Mouse (Mus musculus): ENCODE measurements around the gene Bmp5.
A peak's percentile ranks its signal among the peaks of the same experiment; 100 is the strongest.

The Bmp5 gene

GRCm38 (mm10) chr9:75840841-75841240, 65.7 kb downstream of the Bmp5 start:
- DNase-seq = no peak

DNA sequence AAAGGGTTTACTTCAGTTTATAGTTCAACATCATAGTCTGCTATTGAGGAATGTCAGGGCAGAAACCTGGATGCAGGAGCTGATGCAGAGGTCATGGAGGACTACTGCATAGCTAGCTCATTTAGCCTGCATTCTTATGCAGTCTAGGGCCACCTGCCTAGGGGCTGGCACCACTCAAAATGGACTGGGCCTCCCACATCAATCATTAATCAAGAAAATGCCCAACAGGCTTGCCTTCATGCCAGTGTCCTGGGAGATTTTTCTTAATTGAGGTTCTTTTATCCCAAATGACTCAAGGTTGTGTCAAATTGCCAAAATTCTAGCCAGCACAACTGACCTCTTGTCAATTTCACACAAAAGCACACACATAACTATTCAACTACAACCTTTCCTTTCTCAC, 70.8 kb downstream of the Bmp5 start:
- DNase-seq = peak; percentile 53 to 66

DNA sequence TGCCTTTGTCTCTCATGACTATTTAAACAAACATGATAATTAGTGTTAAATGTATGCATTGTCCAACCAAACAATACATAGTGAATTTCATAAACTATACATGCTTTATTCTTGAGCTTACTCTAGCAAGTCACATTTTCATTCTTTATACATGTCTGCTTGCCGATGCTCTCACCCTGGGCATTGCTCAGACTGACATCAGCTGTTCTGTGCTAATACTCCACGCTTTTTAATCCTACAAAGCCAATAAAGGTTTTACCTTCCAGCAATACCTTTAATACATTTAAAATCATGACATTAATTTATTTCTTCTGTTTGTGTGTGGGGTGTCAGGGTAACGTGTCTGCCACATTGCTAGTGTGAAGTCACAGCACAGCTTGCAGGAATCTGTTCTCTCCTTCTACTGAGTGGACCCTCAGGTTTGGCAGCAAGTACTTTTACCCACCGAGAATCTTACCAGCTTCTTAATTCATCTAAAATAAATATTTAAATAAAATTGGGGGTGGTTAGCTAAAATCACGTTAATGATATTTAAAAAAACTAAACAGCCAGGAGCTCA, 75.6 kb downstream of the Bmp5 start:
- DNase-seq = no peak

DNA sequence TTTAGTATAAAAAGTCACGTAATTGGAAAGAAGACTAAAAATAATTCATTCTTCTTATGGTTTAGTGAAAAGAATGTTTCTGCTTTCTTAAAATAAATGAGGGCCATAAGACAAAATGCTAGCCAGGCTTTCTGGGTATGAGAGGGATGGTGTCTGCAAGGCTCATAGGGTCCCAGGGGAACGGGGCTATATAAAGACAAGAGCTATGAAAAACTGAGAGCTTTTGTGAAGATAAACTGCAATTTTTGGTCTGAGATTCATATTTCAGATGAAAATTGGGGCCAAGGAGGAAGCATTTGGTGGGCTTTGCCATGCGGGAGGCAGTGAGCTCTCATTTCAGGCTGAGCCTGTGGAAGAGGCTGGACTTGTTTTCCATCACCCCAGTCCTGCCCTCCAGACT, 83.0 kb downstream of the Bmp5 start:
- no peak for DNase-seq

- DNase-seq = no peak
Measured at GRCm38 (mm10) chr9:75858939-75859338, 83.8 kb downstream of the Bmp5 start.

- no peak for DNase-seq
Measured at GRCm38 (mm10) chr9:75870332-75871177, 95.4 kb downstream of the Bmp5 start.

DNA sequence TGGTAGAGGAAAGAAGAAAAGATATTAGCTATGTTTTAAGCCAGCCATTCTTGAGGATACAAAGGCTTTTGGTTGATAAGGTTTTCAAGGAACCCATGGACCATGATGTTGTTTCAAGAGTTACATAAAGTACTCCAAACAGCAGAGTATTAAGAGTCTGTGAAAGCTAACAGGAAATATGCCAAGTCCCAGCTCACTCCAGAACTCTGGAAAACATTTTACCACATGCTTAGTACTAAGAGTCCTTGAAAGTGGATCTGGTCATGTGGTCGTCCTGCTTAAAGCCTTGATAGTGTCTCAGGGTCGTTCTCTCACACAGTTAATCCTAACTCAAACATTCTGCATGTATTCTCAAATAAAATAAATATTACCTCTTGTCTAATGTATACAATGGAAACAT, 101.2 kb downstream of the Bmp5 start:
- peak in 1 of 2 experiments; percentile 1 for DNase-seq

GRCm38 (mm10) chr9:75883481-75884190, 108.5 kb downstream of the Bmp5 start:
- DNase-seq = no peak

- DNase-seq = peak; percentile 12 to 13
Measured at GRCm38 (mm10) chr9:75886801-75887544, 111.8 kb downstream of the Bmp5 start.

DNA sequence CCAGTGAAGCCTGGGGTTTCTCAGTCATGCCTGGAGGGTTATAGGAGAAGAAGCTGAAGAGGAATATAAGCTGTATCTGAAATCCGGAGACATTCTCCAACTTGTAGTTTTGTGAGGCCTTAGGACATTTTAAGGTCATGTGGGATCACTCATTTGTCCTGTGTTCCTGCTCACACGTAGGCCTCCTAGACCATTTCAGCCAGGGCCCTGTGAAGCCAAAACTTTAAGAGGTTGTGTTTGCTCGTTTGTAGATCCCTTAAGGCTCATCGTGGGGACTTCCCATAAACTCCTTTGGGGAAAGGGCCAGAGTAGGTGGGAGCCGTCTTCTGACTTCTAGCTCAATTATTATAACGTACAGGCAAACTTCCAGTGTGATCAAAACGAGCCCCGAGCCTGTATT, 121.8 kb downstream of the Bmp5 start:
- no peak for DNase-seq

- no peak for DNase-seq
Measured at GRCm38 (mm10) chr9:75898022-75898421, 122.9 kb downstream of the Bmp5 start.

- DNase-seq = no peak
Measured at GRCm38 (mm10) chr9:75901219-75901618, 126.1 kb downstream of the Bmp5 start.

DNA sequence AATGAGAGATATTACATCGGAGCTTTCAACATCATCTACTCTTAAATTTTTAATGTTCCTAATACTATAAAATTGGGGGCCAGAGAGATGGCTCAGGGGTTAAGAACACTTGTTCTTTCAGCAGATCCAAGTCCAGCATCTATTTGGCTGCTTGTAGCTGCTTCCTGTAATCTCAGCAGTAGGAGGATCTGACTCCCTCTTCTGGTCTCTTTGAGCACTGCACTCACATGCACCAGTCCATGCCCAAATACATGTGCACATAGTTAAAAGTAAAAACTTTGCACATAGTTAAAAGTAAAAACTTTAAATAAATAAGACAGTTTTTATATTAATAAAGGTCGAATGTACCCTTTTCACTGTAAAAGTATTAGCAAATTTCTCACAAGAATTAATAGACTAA, 130.3 kb downstream of the Bmp5 start:
- DNase-seq = peak in 1 of 2 experiments; percentile 57

- peak; percentile 72 to 80 for DNase-seq
Measured at GRCm38 (mm10) chr9:75910112-75910799, 135.1 kb downstream of the Bmp5 start.

GRCm38 (mm10) chr9:75911542-75911941, 136.4 kb downstream of the Bmp5 start:
- no peak for DNase-seq

GRCm38 (mm10) chr9:75916027-75916426, 140.9 kb downstream of the Bmp5 start:
- DNase-seq = no peak

GRCm38 (mm10) chr9:75927196-75927880, 152.2 kb downstream of the Bmp5 start:
- peak; percentile 58 to 77 for DNase-seq

GRCm38 (mm10) chr9:75928068-75928467, 152.9 kb downstream of the Bmp5 start:
- DNase-seq = no peak

DNA sequence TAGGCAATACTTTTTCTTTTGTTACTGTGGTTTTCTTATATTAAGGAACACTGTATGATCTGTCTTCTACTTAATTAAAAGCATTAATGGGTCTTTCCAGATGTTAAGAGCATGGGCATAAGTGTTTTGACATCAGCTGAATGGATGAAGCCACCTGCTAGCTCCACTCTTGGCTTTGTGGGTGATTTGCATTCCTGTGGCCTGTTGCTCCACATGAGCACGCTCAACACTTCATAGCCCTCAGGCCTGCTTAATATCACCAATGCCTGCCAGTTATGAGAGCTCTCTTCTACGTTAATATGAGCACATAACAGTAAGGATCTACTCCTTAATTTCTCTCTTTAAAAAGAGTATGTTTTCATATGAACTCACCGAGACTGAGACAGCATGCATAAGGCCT, 169.5 kb downstream of the Bmp5 start:
- DNase-seq = no peak
